In the genomic region with DNA sequence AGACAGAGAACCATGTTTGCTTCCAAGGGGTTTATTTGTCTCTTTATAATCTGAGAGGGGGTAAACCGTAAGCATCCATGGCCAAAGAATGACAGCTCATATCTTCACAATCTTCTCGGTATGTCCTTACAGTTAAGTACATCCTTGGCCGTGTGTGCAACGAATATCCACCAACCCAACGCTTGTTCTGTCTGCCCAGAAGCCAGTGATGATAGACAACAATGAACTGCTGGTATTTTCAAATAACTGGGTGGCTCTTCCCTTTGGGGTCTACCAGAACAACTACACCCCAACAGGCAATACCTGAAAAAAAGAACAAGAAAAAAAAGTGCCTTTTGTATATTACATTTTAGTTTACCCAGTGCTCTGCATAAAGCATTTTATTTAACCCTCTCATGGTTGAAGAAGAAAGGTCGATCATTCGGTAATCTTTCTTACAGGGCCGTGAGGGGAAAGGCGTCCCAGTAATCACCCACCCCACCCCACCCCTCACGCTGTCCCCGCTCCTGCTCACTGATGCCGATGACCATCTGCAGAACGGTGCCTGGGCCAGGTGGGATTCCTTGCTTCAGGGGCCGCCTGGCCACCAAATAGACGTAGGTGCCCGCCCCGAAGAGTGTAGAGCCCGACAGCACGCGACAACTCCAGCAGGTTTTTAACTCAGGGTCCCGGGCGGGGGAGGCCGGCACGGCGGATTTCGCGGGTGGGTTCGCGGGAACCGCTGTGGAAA, we compare ENCODE assay signal across 8 mouse cellular contexts. TPM values are rescaled to one million over a fixed set of nuclear protein-coding genes. Genes with fewer than 3 reads are reported as not detected.
A peak's percentile ranks its signal among the peaks of the same experiment; 100 is the strongest.
DNase-seq lines count a peak whose midpoint lies in the region; ATAC-seq and TF ChIP-seq lines count a peak whose summit lies in the region.

No protein-coding gene starts in this region.

- H3K27ac ChIP-seq in forebrain, embryonic 13.5 days: no peak overlapping the region
- H3K27ac ChIP-seq in liver, embryonic 13.5 days: peak overlapping the region; percentile 59; the same call in 1 of the 2 replicates

- peak overlapping the region; percentile 88 for H3K4me3 ChIP-seq in lung, adult 2 months (replicated peaks; ENCODE audit: extremely low read depth, low read depth, low read length)
- H3K4me3 ChIP-seq in forebrain, embryonic 13.5 days: peak overlapping the region; percentile 83
- H3K4me3 ChIP-seq in liver, embryonic 13.5 days (replicated peaks): peak overlapping the region; percentile 84

- H3K27me3 ChIP-seq in forebrain, embryonic 13.5 days: no peaks in the 10 kb centered on the region
- H3K27me3 ChIP-seq in liver, embryonic 13.5 days: no peaks in the 10 kb centered on the region

- H3K4me2 ChIP-seq in forebrain, embryonic 13.5 days: peak overlapping the region; percentile 70
- peak overlapping the region; percentile 79 for H3K4me2 ChIP-seq in liver, embryonic 13.5 days

- no peaks in the 10 kb centered on the region; the same call in 1 of the 2 replicates for H3K9me3 ChIP-seq in forebrain, embryonic 13.5 days (replicated peaks)
- H3K9me3 ChIP-seq in liver, embryonic 13.5 days (replicated peaks): no peaks in the 10 kb centered on the region

- 4% methylated on average over 30 of the region's 30 CpGs for WGBS in lung, adult 2 months
- WGBS in forebrain, embryonic 13.5 days: 8% methylated on average over 30 of the region's 30 CpGs
- 4% methylated on average over 30 of the region's 30 CpGs for WGBS in liver, embryonic 13.5 days (ENCODE audit: insufficient replicate concordance)

- no peak for TF ChIP-seq CTCF in lung, adult 2 months (IDR thresholded peaks at IDR 0.05; ENCODE audit: insufficient read depth, low read length)
- TF ChIP-seq CTCF in brain, embryonic 14.5 days (IDR thresholded peaks at IDR 0.05; ENCODE audit: borderline replicate concordance, extremely low read depth, insufficient read depth, insufficient read length): no peak

- peak overlapping the region; percentile 85 for H3K9ac ChIP-seq in forebrain, embryonic 13.5 days
- peak overlapping the region; percentile 84 for H3K9ac ChIP-seq in liver, embryonic 13.5 days

- peaks cover 4% of the 10 kb centered on the region for H3K4me1 ChIP-seq in lung, adult 2 months (ENCODE audit: control insufficient read depth, insufficient read depth, low read length)
- peaks cover 5% of the 10 kb centered on the region for H3K4me1 ChIP-seq in forebrain, embryonic 13.5 days
- peaks cover 9% of the 10 kb centered on the region; the same call in 1 of the 2 replicates for H3K4me1 ChIP-seq in liver, embryonic 13.5 days (replicated peaks)

- TF ChIP-seq POLR2A in lung, adult 2 months (IDR thresholded peaks at IDR 0.05; ENCODE audit: borderline replicate concordance, extremely low read depth, low read depth, low read length): no peak
- TF ChIP-seq POLR2A in brain, embryonic 14.5 days (IDR thresholded peaks at IDR 0.05; ENCODE audit: borderline replicate concordance, extremely low read depth, insufficient read depth, insufficient read length, poor library complexity, severe bottlenecking): no peak

- no peak for DNase-seq in lung, adult 2 months
- DNase-seq in lung, postnatal 4 days: no peak
- peak; percentile 44 for DNase-seq in brain, embryonic 14.5 days (ENCODE audit: low read depth)
- DNase-seq in liver, embryonic 13.5 days: no peak
- DNase-seq in thymus, postnatal 25 days: peak; percentile 14
- DNase-seq in frontal cortex, postnatal 10 days (ENCODE audit: low spot score in 2 of 2): no peak
- no peak for DNase-seq in layer of hippocampus, adult 9-10 months (ENCODE audit: low spot score)

- peaks cover 29% of the 10 kb centered on the region for H3K36me3 ChIP-seq in forebrain, embryonic 13.5 days (ENCODE audit: poor library complexity, severe bottlenecking)
- peaks cover 5% of the 10 kb centered on the region for H3K36me3 ChIP-seq in liver, embryonic 13.5 days

- peak; percentile 92 for ATAC-seq in forebrain, embryonic 13.5 days
- peak; percentile 84 for ATAC-seq in liver, embryonic 13.5 days (ENCODE audit: low read depth)

RNA-seq across cellular contexts. Expression of gene Dmac1, which starts 0.5 kb away (rescaled TPM):
- polyA plus RNA-seq in lung, adult 2 months (2012; rRNA removed): 31.8 and 34.8 TPM in 2 replicates
- polyA plus RNA-seq in brain, embryonic 14.5 days (2012; rRNA removed): 59.7 and 93.0 TPM in 2 replicates
- 121 and 130 TPM in 2 replicates for polyA plus RNA-seq in forebrain, embryonic 13.5 days (2015; fragmentation: Nextera tagmentation; extraction: Ambion mirVana)
- polyA plus RNA-seq in liver, embryonic 13.5 days (2015; fragmentation: Nextera tagmentation; extraction: Ambion mirVana): 80.4 and 80.8 TPM in 2 replicates

Comparison
In these comparisons a context has a peak if more than half of its experiments do, and no peak if none do; other contexts are left out.
1. DNase-seq: peak in brain, embryonic 14.5 days (single experiment) and thymus, postnatal 25 days (single experiment); none in lung, adult 2 months (single experiment), lung, postnatal 4 days (0 of 2), liver, embryonic 13.5 days (single experiment), frontal cortex, postnatal 10 days (0 of 2) and layer of hippocampus, adult 9-10 months (single experiment).
2. Peak in every context shown above with its lines, with median percentiles within 50 percentile points of each other: H3K4me3 ChIP-seq.